Mouse (Mus musculus) midbrain, embryonic 11.5 days (tissue): ENCODE data around the gene Ntf5. TPM values are rescaled to one million over a fixed set of nuclear protein-coding genes. Genes with fewer than 3 reads are reported as not detected.
A peak's percentile ranks its signal among the peaks of the same experiment; 100 is the strongest.

ENCODE experiments used
- ATAC-seq: fragments of 200-750 bp; cut with Nextera tagmentation; 2 replicates; pipeline ENCODE4 v1.8.0; 2017; ENCODE audit warnings: moderate TSS enrichment, moderate library complexity; ENCODE audit not compliant: low FRiP score
- DNase-seq: peaks from one replicate; pipeline ENCODE4 v3.0.0; 2015; ENCODE audit warnings: low spot score; ENCODE audit errors: missing footprints
- H3K27ac ChIP-seq: fragments of 300-500 bp; sonication (generic); 2 replicates; pipeline ENCODE4 v1.5.1; 2014; ENCODE audit warnings: low read depth, low read length
- H3K27me3 ChIP-seq: fragments of 300-500 bp; sonication (generic); 2 replicates; pipeline ENCODE4 v1.6.1; 2014; ENCODE audit warnings: mild to moderate bottlenecking, low read length, moderate library complexity, mixed read lengths; ENCODE audit not compliant: control insufficient read depth, insufficient read depth
- H3K36me3 ChIP-seq: fragments of 300-500 bp; sonication (generic); 2 replicates; pipeline ENCODE4 v1.6.1; 2014; ENCODE audit warnings: mild to moderate bottlenecking, low read length, moderate library complexity, mixed read lengths; ENCODE audit not compliant: control insufficient read depth, insufficient read depth
- H3K4me1 ChIP-seq: fragments of 300-500 bp; sonication (generic); 2 replicates; pipeline ENCODE4 v1.6.1; 2014; ENCODE audit warnings: low read length; ENCODE audit not compliant: control insufficient read depth, insufficient read depth
- H3K4me2 ChIP-seq: fragments of 300-500 bp; sonication (generic); 2 replicates; pipeline ENCODE4 v1.6.1; 2014; ENCODE audit warnings: mild to moderate bottlenecking, moderate library complexity
- H3K4me3 ChIP-seq: fragments of 300-500 bp; sonication (generic); 2 replicates; pipeline ENCODE4 v1.5.1; 2014; ENCODE audit warnings: low read depth, low read length
- H3K9ac ChIP-seq: fragments of 300-500 bp; sonication (generic); 2 replicates; pipeline ENCODE4 v1.6.1; 2014; ENCODE audit warnings: low read length
- H3K9me3 ChIP-seq: fragments of 300-500 bp; sonication (generic); 2 replicates; pipeline ENCODE4 v1.6.1; 2016; ENCODE audit warnings: low read length; ENCODE audit not compliant: control insufficient read depth
- WGBS: fragments of 180-500 bp; shearing (Covaris S2); extraction: QIAGEN DNeasy Blood & Tissue Kit; methylation state at CpG from one replicate; pipeline ENCODE4 v1.1.7; 2014; 5-methylcytosine and 5-hydroxymethylcytosine counted together
- polyA plus RNA-seq: library from polyadenylated mRNA; unstranded; fragments of >200 nt; fragmentation: Nextera tagmentation; extraction: Ambion mirVana; gene quantifications from 2 replicates; pipeline ENCODE4 v1.2.1, GENCODE M21; 2014

Gene Ntf5
- polyA plus RNA-seq, 1 experiment from 2014 or later: 0.44 TPM

GRCm38 (mm10) chr7:45369836-45370474 lies 43.5 kb upstream of the Ntf5 start:
- DNase-seq (no peak), ATAC-seq (no peak)
- peaks cover 7% of the 10 kb centered on the region; the same call in 1 of the 2 replicates for H3K36me3 ChIP-seq
- no peak overlapping the region for H3K27ac ChIP-seq
- WGBS: 7% methylated on average over 52 of the region's 52 CpGs
- peak overlapping the region; percentile 45 for H3K4me3 ChIP-seq
- peaks cover 25% of the 10 kb centered on the region for H3K4me1 ChIP-seq
- H3K27me3 ChIP-seq: peaks cover 28% of the 10 kb centered on the region
- no peaks in the 10 kb centered on the region for H3K9me3 ChIP-seq
- H3K4me2 ChIP-seq: peak overlapping the region; percentile 83
- H3K9ac ChIP-seq: peak overlapping the region; percentile 58

GRCm38 (mm10) chr7:45370475-45371311 lies 42.8 kb upstream of the Ntf5 start, which contains the start of gene Lin7b:
Gene Lin7b, minus strand, starts transcription at chr7:45370583.
- ATAC-seq (peak; percentile 56), DNase-seq (peak; percentile 96)
- peak within 1 kb of the TSS; percentile 58 for H3K9ac ChIP-seq
- H3K27me3 ChIP-seq: peaks cover 23% of the 10 kb centered on the region
- peaks cover 11% of the 10 kb centered on the region; the same call in 1 of the 2 replicates for H3K36me3 ChIP-seq
- H3K4me1 ChIP-seq: peaks cover 21% of the 10 kb centered on the region
- H3K4me3 ChIP-seq: peak within 1 kb of the TSS; percentile 45
- 11% methylated on average over 28 of the region's 28 CpGs for WGBS
- H3K4me2 ChIP-seq: peak within 1 kb of the TSS; percentile 83
- no peak within 1 kb of the TSS for H3K27ac ChIP-seq
- H3K9me3 ChIP-seq: no peaks in the 10 kb centered on the region

- H3K4me3 ChIP-seq: no peak overlapping the region
- DNase-seq (no peak), ATAC-seq (no peak)
- H3K36me3 ChIP-seq: peaks cover 23% of the 10 kb centered on the region
- 87% methylated on average over 5 of the region's 5 CpGs for WGBS
- H3K27me3 ChIP-seq: peaks cover 23% of the 10 kb centered on the region
- no peak overlapping the region for H3K27ac ChIP-seq
- no peak overlapping the region for H3K4me2 ChIP-seq
- H3K4me1 ChIP-seq: peaks cover 17% of the 10 kb centered on the region
- H3K9me3 ChIP-seq: no peaks in the 10 kb centered on the region
- no peak overlapping the region for H3K9ac ChIP-seq
Measured at GRCm38 (mm10) chr7:45372371-45372770, 41.1 kb upstream of the Ntf5 start.

GRCm38 (mm10) chr7:45374620-45375019 lies 38.9 kb upstream of the Ntf5 start:
- Histone ChIP-seq H3K4me3 (no peak overlapping the region), H3K4me2 (no peak overlapping the region), H3K27ac (no peak overlapping the region), H3K27me3 (peaks cover 6% of the 10 kb centered on the region; the same call in 1 of the 2 replicates), H3K4me1 (peaks cover 11% of the 10 kb centered on the region), H3K9ac (no peak overlapping the region), H3K9me3 (no peaks in the 10 kb centered on the region), H3K36me3 (peaks cover 39% of the 10 kb centered on the region)
- DNase-seq: no peak
- 93% methylated on average over 8 of the region's 8 CpGs for WGBS
- no peak for ATAC-seq

- 89% methylated on average over 1 of the region's 1 CpGs for WGBS
- Histone ChIP-seq H3K27ac (no peak overlapping the region), H3K4me1 (no peaks in the 10 kb centered on the region), H3K4me3 (no peak overlapping the region), H3K9me3 (no peaks in the 10 kb centered on the region), H3K9ac (no peak overlapping the region), H3K27me3 (no peaks in the 10 kb centered on the region), H3K4me2 (no peak overlapping the region), H3K36me3 (peaks cover 52% of the 10 kb centered on the region)
- ATAC-seq (no peak), DNase-seq (no peak)
Measured at GRCm38 (mm10) chr7:45376057-45376456, 37.4 kb upstream of the Ntf5 start.

GRCm38 (mm10) chr7:45386077-45386476 lies 27.4 kb upstream of the Ntf5 start:
- Histone ChIP-seq H3K4me1 (no peaks in the 10 kb centered on the region), H3K9ac (no peak overlapping the region), H3K36me3 (peaks cover 64% of the 10 kb centered on the region), H3K27ac (no peak overlapping the region), H3K4me2 (no peak overlapping the region), H3K27me3 (no peaks in the 10 kb centered on the region), H3K4me3 (no peak overlapping the region), H3K9me3 (no peaks in the 10 kb centered on the region)
- 90% methylated on average over 3 of the region's 3 CpGs for whole genome bisulfite sequencing
- ATAC-seq (no peak), DNase-seq (no peak)

GRCm38 (mm10) chr7:45395129-45395541 lies 18.4 kb upstream of the Ntf5 start:
- H3K27me3 ChIP-seq: no peaks in the 10 kb centered on the region
- H3K4me3 ChIP-seq: peak overlapping the region; percentile 85
- H3K4me1 ChIP-seq: peaks cover 14% of the 10 kb centered on the region
- WGBS: under 1% methylated on average over 19 of the region's 20 CpGs
- H3K9ac ChIP-seq: peak overlapping the region; percentile 94
- peak overlapping the region; percentile 88 for H3K4me2 ChIP-seq
- DNase-seq (no peak), ATAC-seq (peak; percentile 81)
- peak overlapping the region; percentile 98 for H3K27ac ChIP-seq
- H3K36me3 ChIP-seq: peaks cover 6% of the 10 kb centered on the region; the same call in 1 of the 2 replicates
- no peaks in the 10 kb centered on the region for H3K9me3 ChIP-seq

GRCm38 (mm10) chr7:45395578-45396336 lies 17.7 kb upstream of the Ntf5 start, which contains the start of gene Snrnp70:
Gene Snrnp70, minus strand, starts transcription at chr7:45395742.
- Histone ChIP-seq H3K4me3 (peak within 1 kb of the TSS; percentile 85), H3K4me2 (peak within 1 kb of the TSS; percentile 88), H3K9me3 (no peaks in the 10 kb centered on the region), H3K9ac (peak within 1 kb of the TSS; percentile 94), H3K4me1 (peaks cover 14% of the 10 kb centered on the region), H3K36me3 (peaks cover 2% of the 10 kb centered on the region; the same call in 1 of the 2 replicates), H3K27ac (peak within 1 kb of the TSS; percentile 98), H3K27me3 (no peaks in the 10 kb centered on the region)
- ATAC-seq (peak; percentile 97), DNase-seq (peak; percentile 100)
- WGBS: 2% methylated on average over 60 of the region's 60 CpGs
